Mouse (Mus musculus): ENCODE results near the gene Tmem72.

DNA sequence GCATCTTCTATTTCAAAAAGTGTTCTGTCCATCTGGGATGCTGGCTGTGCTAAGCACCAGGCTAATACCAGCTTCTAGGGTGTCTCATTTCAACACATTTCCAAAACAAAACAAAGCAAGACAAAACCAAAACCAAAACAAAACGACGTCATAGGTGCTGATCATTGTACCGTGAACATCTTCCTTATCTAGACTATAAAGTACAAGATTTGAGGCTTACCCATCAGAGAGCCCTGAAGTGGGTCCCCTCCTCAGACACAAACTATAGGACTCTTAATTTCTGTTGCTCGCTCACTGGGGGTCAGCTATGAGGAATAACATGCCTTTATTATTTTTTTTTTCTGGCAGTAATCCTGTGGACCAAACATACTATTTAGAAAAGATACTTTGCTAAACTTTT lies 23.1 kb downstream of the Tmem72 start:
- TF ChIP-seq CTCF (IDR thresholded peaks at IDR 0.05), result no peak
- no peak for TF ChIP-seq EP300 (IDR thresholded peaks at IDR 0.05)
